Mouse (Mus musculus) thymus, adult 18-20 months (tissue): Measurements from ENCODE around the gene Tango2.

ENCODE experiments used
- DNase-seq, 2 experiments: peaks; one replicate each; pipeline ENCODE4 v3.0.0; 2022; ENCODE audit warnings: mixed read lengths in 2 of 2

Gene Tango2

DNA sequence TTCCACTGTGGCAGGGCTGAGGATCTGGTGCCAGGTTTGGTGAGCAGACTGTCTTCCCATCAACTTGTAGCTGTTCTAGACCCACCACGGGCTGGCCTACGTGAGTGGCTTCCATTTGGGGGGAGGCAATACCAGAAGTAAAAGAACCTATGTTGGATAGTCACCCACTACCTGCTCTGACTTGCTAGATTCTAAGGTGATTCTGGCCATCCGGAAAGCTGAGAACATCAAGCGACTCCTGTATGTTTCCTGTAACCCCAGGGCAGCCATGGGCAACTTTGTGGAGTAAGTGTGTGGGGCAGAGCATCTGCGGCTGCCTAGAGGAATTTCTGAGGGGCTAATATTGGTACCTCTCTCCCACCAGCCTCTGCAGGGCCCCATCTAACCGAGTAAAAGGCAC is 95.2 kb downstream of the Tango2 start:
- no peak for DNase-seq

DNA sequence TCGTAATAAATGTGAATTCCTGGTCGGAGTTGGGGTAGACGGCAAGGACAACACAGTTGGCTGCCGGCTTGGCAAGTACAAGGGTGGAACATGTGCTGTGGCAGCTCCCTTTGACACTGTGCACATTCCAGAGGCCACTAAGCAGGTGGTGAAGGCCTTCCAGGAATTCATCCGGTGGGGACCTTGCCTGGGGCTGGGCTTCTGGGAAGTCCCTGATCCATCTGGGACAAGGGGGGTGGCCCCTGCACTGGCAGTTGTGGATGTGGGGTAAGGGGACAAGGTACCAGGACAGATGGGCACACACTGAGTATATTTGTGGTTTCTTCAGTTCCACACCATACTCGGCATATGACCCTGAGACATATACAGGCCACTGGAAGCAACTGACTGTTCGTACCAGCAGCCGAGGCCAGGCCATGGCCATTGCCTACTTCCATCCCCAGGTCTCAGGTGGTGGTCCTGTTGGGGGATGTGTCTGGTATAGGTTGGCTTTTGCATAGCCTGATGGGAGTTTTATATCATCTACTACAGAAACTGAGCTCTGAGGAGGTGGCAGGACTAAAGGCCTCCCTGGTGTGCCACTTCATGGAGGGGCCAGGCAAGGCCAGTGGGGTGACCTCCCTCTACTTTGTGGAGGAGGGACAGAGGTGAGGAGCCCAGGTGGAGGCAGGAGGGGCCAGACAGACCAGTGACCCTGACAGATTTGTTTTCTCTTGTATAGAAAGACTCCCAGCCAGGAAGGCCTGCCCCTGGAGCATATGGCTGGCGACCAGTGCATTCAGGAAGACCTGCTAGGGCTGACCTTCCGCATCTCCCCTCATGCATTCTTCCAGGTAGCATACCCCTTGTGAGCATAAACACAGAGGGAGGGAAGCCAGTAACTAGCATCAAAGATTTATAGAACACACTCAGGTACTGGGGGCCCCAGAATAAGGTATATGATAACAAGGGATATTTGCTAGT is 96.8 kb downstream of the Tango2 start:
- DNase-seq, result no peak
